15 mouse cellular contexts compared by ENCODE assay signal in the genomic region with DNA sequence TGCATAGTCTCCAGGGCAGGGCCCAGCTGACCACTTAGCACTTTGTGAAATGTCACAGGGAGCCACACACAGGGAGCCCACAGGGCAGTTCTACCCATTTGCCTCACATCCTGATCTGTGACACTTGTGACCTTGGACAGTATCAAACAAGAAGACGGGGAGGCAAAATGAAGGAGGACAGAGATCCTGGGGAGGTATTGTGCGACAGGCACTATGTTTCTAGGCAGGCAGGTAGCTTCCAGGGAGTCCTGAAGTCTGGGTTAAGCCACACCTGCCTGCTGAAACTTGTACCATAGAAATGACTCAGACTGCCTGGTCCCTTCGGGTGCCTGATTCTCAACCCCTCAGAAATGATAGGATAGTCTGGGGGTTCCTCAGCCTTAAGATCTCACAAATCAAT.
"Had no signal": no experiment of that assay in that cellular context is flagged by ENCODE, and none has a peak within 500 bp of the region (broad histone marks: within the 10 kb centered on the region; RNA-seq: fewer than 3 reads in every experiment).

No protein-coding gene starts in this region.

- H3K4me1 ChIP-seq: stomach, embryonic 15.5 days had no signal

- H3K9ac ChIP-seq: neural tube, embryonic 15.5 days; stomach, embryonic 15.5 days had no signal

- H3K27ac ChIP-seq: neural tube, embryonic 15.5 days; stomach, embryonic 15.5 days; stomach, postnatal 0 days had no signal

- H3K9me3 ChIP-seq: neural tube, embryonic 15.5 days; stomach, embryonic 15.5 days had no signal

- H3K4me2 ChIP-seq: neural tube, embryonic 15.5 days; stomach, embryonic 15.5 days had no signal

- H3K36me3 ChIP-seq: neural tube, embryonic 15.5 days; stomach, embryonic 15.5 days had no signal

- DNase-seq: retina, postnatal 1 day; right cerebral cortex, adult 18-20 months; right cerebral cortex, postnatal 14 days; right cerebral cortex, postnatal 25 days; right cerebral cortex, postnatal 4 days; spleen, adult 18-20 months; thymus, adult 18-20 months; thymus, adult 2 months; thymus, postnatal 14 days; thymus, postnatal 25 days; thymus, postnatal 36 days; thymus, postnatal 4 days had no signal

- H3K27me3 ChIP-seq: neural tube, embryonic 15.5 days; stomach, embryonic 15.5 days had no signal

- H3K4me3 ChIP-seq: neural tube, embryonic 15.5 days; stomach, embryonic 15.5 days had no signal
